In the genomic region with DNA sequence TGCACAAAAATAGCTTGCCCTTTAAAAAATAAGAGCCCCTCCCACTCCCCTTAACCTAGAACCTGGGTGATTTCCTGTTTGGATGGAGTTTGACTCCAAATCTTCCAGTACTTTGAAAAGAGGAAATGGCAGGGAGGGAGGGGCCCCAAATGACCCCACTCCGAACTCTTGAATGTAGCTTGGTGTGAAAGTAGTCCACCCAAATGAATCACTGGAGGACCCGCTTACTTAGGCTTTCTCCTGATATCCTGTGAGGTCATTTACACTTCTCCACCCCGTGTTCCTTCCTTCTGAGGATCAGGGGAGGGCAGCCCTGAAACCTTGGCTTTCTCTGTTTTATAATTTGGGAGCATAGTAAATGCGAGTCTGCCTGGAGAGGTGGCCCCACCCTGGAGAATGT, we compare ENCODE assay signal across 10 mouse cellular contexts. TPM values are rescaled to one million over a fixed set of nuclear protein-coding genes. Genes with fewer than 3 reads are reported as not detected.
DNase-seq lines count a peak whose midpoint lies in the region; ATAC-seq lines count a peak whose summit lies in the region.
"Had no signal": no experiment of that assay in that cellular context is flagged by ENCODE, and none has a peak within 500 bp of the region (broad histone marks: within the 10 kb centered on the region; RNA-seq: fewer than 3 reads in every experiment).

No protein-coding gene starts in this region.

- H3K9me3 ChIP-seq in embryonic facial prominence, embryonic 14.5 days (ENCODE audit: control insufficient read depth, low read length): no peaks in the 10 kb centered on the region
- H3K9me3 ChIP-seq in lung, embryonic 16.5 days (ENCODE audit: control insufficient read depth, low read length): no peaks in the 10 kb centered on the region

- 43% methylated on average over 4 of the region's 4 CpGs for WGBS in embryonic facial prominence, embryonic 14.5 days
- WGBS in lung, embryonic 16.5 days: 36% methylated on average over 4 of the region's 4 CpGs

- H3K36me3 ChIP-seq in embryonic facial prominence, embryonic 14.5 days (ENCODE audit: control insufficient read depth, insufficient read depth, low read length): no peaks in the 10 kb centered on the region
- no peaks in the 10 kb centered on the region for H3K36me3 ChIP-seq in lung, embryonic 16.5 days (ENCODE audit: control insufficient read depth, insufficient read depth, low read length)

- no peak overlapping the region for H3K9ac ChIP-seq in embryonic facial prominence, embryonic 14.5 days (ENCODE audit: low read depth, low read length)
- no peak overlapping the region for H3K9ac ChIP-seq in lung, embryonic 16.5 days (ENCODE audit: low read length)

- peak overlapping the region; percentile 98 for H3K4me2 ChIP-seq in embryonic facial prominence, embryonic 14.5 days (ENCODE audit: low read depth, low read length)
- peak overlapping the region; percentile 97 for H3K4me2 ChIP-seq in lung, embryonic 16.5 days (ENCODE audit: low read depth, low read length)

- H3K4me1 ChIP-seq in embryonic facial prominence, embryonic 14.5 days (ENCODE audit: control insufficient read depth, insufficient read depth, low read length): peaks cover 13% of the 10 kb centered on the region; the same call in 1 of the 2 replicates
- H3K4me1 ChIP-seq in lung, embryonic 16.5 days (replicated peaks; ENCODE audit: control insufficient read depth, insufficient read depth, low read length): peaks cover 21% of the 10 kb centered on the region

- H3K27ac ChIP-seq in embryonic facial prominence, embryonic 14.5 days (replicated peaks; ENCODE audit: low read depth, low read length): no peak overlapping the region
- H3K27ac ChIP-seq in lung, embryonic 16.5 days (ENCODE audit: low read length): no peak overlapping the region; the same call in 1 of the 2 replicates

- no peak for ATAC-seq in embryonic facial prominence, embryonic 14.5 days (ENCODE audit: low read depth)
- ATAC-seq in inflammation-experienced regulatory T-cells, adult 6 months: peak; percentile 35
- no peak for ATAC-seq in lung, embryonic 16.5 days (ENCODE audit: low read depth)

- peaks cover 18% of the 10 kb centered on the region for H3K27me3 ChIP-seq in embryonic facial prominence, embryonic 14.5 days (replicated peaks; ENCODE audit: control insufficient read depth, insufficient read depth, low read length)
- no peaks in the 10 kb centered on the region for H3K27me3 ChIP-seq in lung, embryonic 16.5 days (ENCODE audit: control insufficient read depth, insufficient read depth, low read depth, low read length)
- H3K27me3 ChIP-seq: CH12.LX had no signal

- no peak overlapping the region for H3K4me3 ChIP-seq in embryonic facial prominence, embryonic 14.5 days (ENCODE audit: low read depth, low read length)
- no peak overlapping the region for H3K4me3 ChIP-seq in lung, embryonic 16.5 days (ENCODE audit: low read length)

- DNase-seq in gastrocnemius, adult 18-20 months (ENCODE audit: low spot score): peak; percentile 50
- DNase-seq in gastrocnemius, postnatal 4 days (ENCODE audit: low spot score in 2 of 2): no peak
- no peak for DNase-seq in embryonic facial prominence, embryonic 14.5 days (ENCODE audit: low spot score)
- DNase-seq in Muller cell, postnatal 12 days (ENCODE audit: inconsistent ontology term): no peak
- DNase-seq in right cerebral cortex, postnatal 4 days: no peak
- no peak for DNase-seq in left cerebral cortex, adult 11 months (ENCODE audit: low spot score)

RNA-seq across cellular contexts. Expression of a gene that starts 0.6 kb away (rescaled TPM):
- total RNA-seq in gastrocnemius, adult 18-20 months (2021): 1 to 10 TPM; 1.2 to 2.0 TPM
- total RNA-seq in gastrocnemius, postnatal 4 days (2021): 10 to 100 TPM in 1 of 2 experiments, 1 to 10 TPM in 1; 8.5 to 10.1 TPM
- polyA plus RNA-seq in embryonic facial prominence, embryonic 14.5 days (2014; fragmentation: Nextera tagmentation; extraction: Ambion mirVana): 6.2 and 7.3 TPM in 2 replicates
- polyA plus RNA-seq in inflammation-experienced regulatory T-cells, adult 6 months (2017; shearing (Covaris generic)): 1 to 10 TPM; 1.6 to 3.8 (median 3.6) TPM
- polyA plus RNA-seq in lung, embryonic 16.5 days (2015; fragmentation: Nextera tagmentation; extraction: Ambion mirVana): 3.3 and 3.4 TPM in 2 replicates
- total RNA-seq: neutrophil, adult 5-6 weeks had no signal
